Mouse (Mus musculus): ENCODE measurements around the gene Pygo2. TPM values are rescaled to one million over a fixed set of nuclear protein-coding genes. Genes with fewer than 3 reads are reported as not detected.

The Pygo2 gene
- 30.8 and 39.3 TPM in 2 replicates for polyA plus RNA-seq (2012; rRNA removed)

- no peak for DNase-seq (ENCODE audit: low read depth, low spot score)
- 2% methylated on average over 68 of the region's 68 CpGs for WGBS
Observed at GRCm38 (mm10) chr3:89430171-89431159, at the start of gene Pygo2. TSS of gene Pygo2 (plus strand) at chr3:89430214.

GRCm38 (mm10) chr3:89380291-89380690 lies 49.7 kb upstream of the Pygo2 start:
- 89% methylated on average over 14 of the region's 14 CpGs for WGBS

GRCm38 (mm10) chr3:89380711-89381110 lies 49.3 kb upstream of the Pygo2 start:
- 92% methylated on average over 18 of the region's 18 CpGs for WGBS
- no peak for DNase-seq (ENCODE audit: low read depth, low spot score)

More at GRCm38 (mm10) chr3:89380291-89380690, 49.7 kb upstream of the Pygo2 start:
- DNase-seq (ENCODE audit: low read depth, low spot score) = no peak

GRCm38 (mm10) chr3:89381233-89381632 lies 48.8 kb upstream of the Pygo2 start:
- DNase-seq (ENCODE audit: low read depth, low spot score) = no peak
- WGBS = 86% methylated on average over 11 of the region's 11 CpGs

GRCm38 (mm10) chr3:89382033-89382882 lies 47.8 kb upstream of the Pygo2 start:
- 86% methylated on average over 9 of the region's 9 CpGs for WGBS

GRCm38 (mm10) chr3:89382950-89383349 lies 47.1 kb upstream of the Pygo2 start:
- WGBS = 76% methylated on average over 5 of the region's 5 CpGs
- no peak for DNase-seq (ENCODE audit: low read depth, low spot score)

More at GRCm38 (mm10) chr3:89382033-89382882, 47.8 kb upstream of the Pygo2 start:
- no peak for DNase-seq (ENCODE audit: low read depth, low spot score)

GRCm38 (mm10) chr3:89383651-89384255 lies 46.3 kb upstream of the Pygo2 start:
- DNase-seq (ENCODE audit: low read depth, low spot score) = no peak
- WGBS = 38% methylated on average over 5 of the region's 5 CpGs

GRCm38 (mm10) chr3:89384331-89385076 lies 45.5 kb upstream of the Pygo2 start:
- DNase-seq (ENCODE audit: low read depth, low spot score) = no peak
- 47% methylated on average over 12 of the region's 12 CpGs for WGBS

- 60% methylated on average over 11 of the region's 11 CpGs for WGBS
Observed at GRCm38 (mm10) chr3:89385451-89385850, 44.6 kb upstream of the Pygo2 start.

GRCm38 (mm10) chr3:89386438-89387420 lies 43.3 kb upstream of the Pygo2 start:
- 56% methylated on average over 17 of the region's 17 CpGs for WGBS
- no peak for DNase-seq (ENCODE audit: low read depth, low spot score)

More at GRCm38 (mm10) chr3:89385451-89385850, 44.6 kb upstream of the Pygo2 start:
- DNase-seq (ENCODE audit: low read depth, low spot score) = no peak

- WGBS = 30% methylated on average over 11 of the region's 11 CpGs
- no peak for DNase-seq (ENCODE audit: low read depth, low spot score)
Observed at GRCm38 (mm10) chr3:89387632-89388031, 42.4 kb upstream of the Pygo2 start.

- peak; percentile 92 for DNase-seq (ENCODE audit: low read depth, low spot score)
- 26% methylated on average over 11 of the region's 11 CpGs for WGBS
Observed at GRCm38 (mm10) chr3:89388134-89388881, 41.7 kb upstream of the Pygo2 start.

- 27% methylated on average over 6 of the region's 6 CpGs for WGBS
Observed at GRCm38 (mm10) chr3:89388901-89389740, 40.9 kb upstream of the Pygo2 start.

GRCm38 (mm10) chr3:89390111-89390515 lies 39.9 kb upstream of the Pygo2 start:
- WGBS = 9% methylated on average over 5 of the region's 5 CpGs
- no peak for DNase-seq (ENCODE audit: low read depth, low spot score)

More at GRCm38 (mm10) chr3:89388901-89389740, 40.9 kb upstream of the Pygo2 start:
- DNase-seq (ENCODE audit: low read depth, low spot score) = no peak

- WGBS = 7% methylated on average over 19 of the region's 19 CpGs
- no peak for DNase-seq (ENCODE audit: low read depth, low spot score)
Observed at GRCm38 (mm10) chr3:89390699-89391662, 39.0 kb upstream of the Pygo2 start.

All from large intestine, adult 2 months (tissue).